Mouse (Mus musculus): ENCODE measurements around the gene Rsrp1.
"Not testable (repeated sequence)": the region's sequence is repeated elsewhere in the genome, so short reads cannot be mapped to it uniquely, and the experiment has no call there.

The Rsrp1 gene

DNA sequence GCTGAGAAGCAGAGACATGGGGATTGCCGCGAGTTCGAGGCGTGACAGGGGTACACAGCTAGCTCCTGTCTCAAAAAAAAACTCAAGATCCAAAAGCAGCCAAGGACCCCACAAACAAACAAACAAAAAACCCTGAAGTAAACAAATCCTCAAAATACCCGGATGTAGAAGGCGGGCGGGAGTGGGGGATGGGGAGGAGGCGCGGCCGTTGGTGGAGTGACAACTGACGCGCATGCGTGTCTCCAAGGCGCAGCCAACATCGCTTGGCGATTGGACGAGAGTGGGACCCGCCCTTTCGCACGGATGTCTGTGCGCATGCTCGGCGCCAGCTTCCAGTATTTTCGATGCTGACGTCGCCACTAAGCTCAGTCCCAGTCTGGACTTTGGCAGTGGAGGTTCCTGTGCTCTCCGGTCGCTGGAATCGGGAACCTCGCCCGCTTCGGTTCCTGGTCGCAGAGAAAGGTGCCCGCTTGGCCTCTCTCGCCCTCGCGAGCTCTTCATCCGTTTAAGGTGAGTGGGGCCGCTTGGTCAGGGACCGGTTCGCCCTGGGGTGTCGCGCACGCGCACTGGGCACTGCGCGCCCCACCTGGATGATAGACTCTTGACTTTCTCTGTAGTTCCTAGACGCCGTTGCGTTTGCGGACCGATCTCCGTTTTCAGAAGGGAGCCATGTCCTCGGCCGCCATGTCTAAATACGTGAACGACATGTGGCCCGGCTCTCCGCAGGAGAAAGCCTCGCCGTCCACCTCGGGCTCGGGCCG lies at the start of gene Rsrp1:
Rsrp1 (plus strand) TSS at position 335 of the 761 bp plus-strand sequence.
- DNase-seq (ENCODE audit: low spot score in 2 of 2): peak; percentile 95 to 98

DNA sequence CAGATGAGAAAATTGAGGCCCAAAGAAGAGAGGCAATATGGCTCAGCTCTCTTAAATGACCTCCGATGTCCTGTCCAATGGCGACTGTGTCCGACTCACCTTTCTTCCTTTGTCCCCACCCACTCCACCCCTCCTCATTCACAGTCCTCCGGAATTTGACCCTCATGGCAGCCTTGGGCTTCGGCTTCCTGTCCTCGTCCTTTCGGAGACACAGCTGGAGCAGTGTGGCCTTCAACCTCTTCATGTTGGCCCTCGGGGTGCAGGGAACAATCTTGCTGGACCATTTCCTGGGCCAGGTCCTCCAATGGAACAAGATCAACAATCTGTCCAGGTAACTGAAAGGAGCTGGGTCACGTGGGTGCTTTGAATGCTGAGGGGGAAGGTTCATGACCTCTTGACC lies 47.2 kb upstream of the Rsrp1 start:
- DNase-seq (ENCODE audit: low spot score in 2 of 2): no peak

DNA sequence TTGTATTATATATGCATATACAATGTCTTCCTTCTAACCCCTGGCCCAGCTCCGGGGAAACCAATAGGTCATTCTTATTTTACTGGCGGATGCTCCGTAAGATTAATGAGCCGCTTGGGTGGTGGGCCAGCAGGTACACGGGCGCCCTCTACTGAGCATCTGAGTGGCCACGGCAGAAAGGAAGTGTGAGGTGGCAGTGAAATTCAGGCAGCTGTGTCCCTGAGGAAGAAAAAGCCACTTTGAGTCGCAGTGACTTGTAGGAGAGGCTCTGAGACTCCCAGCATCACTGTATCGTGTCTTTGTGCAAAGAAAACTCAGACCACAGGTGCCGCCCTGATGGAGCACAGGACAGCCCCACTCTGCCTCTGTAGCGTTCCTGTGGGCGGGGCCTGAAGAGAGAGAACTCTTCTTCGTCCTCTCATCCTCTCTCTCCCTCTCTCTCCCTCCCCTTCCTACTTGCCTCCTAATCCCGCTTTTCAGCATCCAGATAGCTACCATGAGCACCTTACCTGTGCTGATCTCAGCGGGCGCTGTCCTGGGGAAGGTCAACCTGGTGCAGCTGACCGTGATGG lies 43.9 kb upstream of the Rsrp1 start:
- peak; percentile 41 to 78 for DNase-seq (ENCODE audit: low spot score in 2 of 2)

DNA sequence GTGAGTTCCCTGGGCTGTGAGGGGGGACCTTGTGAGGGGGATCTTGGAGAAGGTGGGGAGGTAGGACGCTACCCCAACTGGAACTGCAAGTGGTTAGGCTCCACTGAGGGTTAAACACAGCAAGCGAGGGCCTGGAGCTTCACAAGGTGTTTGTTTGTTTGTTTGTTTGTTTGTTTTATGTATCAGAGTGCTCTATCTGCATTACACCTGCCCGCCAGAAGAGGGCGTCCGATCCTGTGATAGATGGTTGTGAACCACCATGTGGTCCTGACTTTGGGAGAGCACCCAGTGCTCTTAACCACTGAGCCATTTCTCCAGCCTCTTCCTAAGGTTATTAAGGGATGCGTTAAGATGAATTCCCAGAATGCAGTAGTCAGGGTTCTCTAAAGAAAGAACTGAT lies 43.4 kb upstream of the Rsrp1 start:
- DNase-seq (ENCODE audit: low spot score in 2 of 2): no peak

DNA sequence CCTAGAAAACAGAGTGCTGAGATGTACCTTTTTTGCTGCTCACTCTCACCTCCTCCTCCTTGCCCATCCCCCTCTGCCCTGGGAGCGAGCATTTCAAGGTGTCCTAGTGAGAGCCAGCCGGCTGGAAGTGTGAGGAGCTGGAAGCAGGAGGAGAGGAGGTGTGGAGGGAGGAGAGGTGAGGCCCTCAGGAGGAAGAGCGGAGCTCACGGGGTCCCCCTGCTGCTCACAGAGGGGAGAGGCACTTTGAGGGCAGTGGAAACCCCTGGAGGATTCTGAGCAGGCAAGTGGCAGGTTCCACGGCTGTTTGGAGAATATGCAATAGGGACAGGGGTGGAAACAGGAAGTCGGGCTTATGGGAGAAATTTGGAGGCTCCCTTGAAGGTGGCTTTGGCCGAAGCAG lies 40.1 kb upstream of the Rsrp1 start:
- DNase-seq (ENCODE audit: low spot score in 2 of 2): peak in 1 of 2 experiments; percentile 16

DNA sequence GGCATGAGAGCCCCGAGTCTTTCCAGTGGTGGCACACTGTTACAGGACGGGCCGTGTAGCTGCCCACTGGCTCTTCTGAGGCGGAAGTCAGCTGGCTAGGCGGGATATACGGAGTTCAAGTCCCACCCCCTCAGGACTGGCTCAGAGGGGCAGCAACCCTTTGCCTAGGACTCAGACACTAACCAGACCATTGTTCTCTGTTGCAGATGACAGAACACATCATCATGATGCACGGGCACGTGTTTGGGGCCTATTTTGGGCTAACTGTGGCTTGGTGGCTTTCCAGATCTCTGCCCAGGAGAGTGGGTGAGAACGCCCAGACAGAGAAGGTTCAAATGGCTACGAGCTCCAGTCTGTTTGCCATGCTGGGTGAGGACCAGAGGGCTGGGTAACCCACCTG lies 39.6 kb upstream of the Rsrp1 start:
- DNase-seq (ENCODE audit: low spot score in 2 of 2): no peak

DNA sequence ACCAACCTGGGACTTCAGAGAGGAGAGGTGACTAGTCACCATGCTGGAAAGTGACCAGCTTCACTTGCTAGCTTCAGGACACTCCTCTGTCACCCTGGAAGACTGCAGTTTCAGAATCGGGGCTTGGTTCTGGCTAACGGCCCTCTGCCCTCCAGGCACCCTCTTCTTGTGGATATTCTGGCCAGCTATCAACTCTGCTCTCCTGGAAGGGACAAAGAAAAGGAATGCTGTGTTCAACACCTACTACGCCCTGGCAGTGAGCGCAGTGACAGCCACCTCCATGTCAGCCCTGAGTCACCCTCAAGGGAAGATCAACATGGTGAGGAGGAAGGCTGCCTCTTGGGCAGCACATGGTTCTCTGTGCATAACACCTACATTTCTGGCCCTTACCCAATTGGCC lies 39.0 kb upstream of the Rsrp1 start:
- DNase-seq (ENCODE audit: low spot score in 2 of 2): no peak

DNA sequence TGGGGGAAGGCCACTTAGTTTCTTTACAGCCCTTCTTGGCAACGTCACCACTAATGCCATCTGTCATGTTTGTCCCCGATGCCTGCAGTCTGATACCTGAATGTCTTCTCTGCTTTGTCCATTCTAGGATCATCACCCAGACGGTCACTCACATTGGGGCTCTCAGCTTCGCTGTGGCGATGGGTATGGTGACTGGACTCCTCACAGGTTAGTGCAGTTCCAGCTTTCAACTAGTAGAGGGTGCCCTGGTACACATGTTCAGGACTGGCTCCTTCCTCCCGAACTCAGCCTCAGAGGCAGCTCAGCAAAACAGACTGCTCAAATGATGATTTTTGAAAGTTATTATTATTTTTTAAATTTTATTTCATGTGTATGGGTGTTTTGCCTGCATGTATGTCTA lies 31.3 kb upstream of the Rsrp1 start:
- peak; percentile 32 to 65 for DNase-seq (ENCODE audit: low spot score in 2 of 2)

DNA sequence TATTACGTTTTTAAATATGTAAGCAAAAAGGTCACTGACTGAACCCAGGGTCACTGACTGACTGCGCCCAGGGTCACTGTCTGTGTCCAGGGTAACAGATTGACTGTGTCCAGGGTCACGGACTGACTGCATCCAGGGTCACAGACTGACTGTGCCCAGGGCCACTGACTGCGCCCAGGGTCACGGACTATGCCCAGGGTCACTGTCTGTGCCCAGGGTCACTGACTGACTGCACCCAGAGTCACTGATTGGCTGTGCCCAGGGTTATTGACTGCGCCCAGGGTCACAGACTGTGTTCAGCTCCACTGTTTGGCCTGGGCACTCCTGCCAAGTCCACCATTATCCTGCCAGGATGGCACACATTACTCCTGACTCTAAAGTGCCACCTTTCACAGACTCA lies 26.1 kb upstream of the Rsrp1 start:
- no peak for DNase-seq (ENCODE audit: low spot score in 2 of 2)

DNA sequence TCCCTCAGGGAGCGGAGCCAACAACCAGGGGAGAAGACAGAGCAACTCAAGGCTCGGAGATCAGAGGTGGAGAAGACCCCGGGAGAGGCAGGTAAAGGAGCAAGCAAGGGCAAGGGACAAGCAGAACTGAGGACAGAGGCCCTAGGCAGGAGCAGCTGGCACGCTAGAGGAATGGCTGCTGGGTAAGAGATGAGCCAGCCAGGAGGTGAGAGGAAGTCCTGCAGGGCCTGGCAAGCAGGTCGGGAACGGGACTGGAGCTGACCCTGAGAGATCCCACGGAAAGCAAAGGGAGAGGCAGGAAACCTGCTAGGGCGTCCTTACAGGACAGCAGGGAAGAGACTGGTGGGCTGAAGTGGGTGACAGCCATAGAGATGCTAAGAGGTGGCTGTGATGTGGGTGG lies 22.3 kb upstream of the Rsrp1 start:
- DNase-seq (ENCODE audit: low spot score in 2 of 2): no peak

DNA sequence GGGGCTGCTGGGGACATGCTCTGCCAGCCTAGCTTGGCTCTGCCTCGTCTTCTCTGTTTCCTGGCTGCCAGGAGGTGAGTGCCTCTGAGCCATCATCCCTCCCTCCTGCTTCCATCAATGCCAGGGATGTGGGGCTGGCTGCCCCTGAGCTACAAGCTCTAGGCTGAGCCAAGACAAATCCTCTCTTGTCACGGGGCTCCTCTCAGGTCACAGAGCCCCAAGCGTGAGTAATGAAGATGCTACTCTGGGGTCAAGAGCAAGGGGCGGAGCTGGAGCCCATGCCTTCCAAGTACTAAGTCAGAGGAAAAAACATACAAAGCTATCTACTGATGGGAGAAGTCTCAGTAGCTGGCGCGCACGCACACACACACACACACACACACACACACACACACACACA lies 20.3 kb upstream of the Rsrp1 start:
- DNase-seq (ENCODE audit: low spot score in 2 of 2): no peak

DNA sequence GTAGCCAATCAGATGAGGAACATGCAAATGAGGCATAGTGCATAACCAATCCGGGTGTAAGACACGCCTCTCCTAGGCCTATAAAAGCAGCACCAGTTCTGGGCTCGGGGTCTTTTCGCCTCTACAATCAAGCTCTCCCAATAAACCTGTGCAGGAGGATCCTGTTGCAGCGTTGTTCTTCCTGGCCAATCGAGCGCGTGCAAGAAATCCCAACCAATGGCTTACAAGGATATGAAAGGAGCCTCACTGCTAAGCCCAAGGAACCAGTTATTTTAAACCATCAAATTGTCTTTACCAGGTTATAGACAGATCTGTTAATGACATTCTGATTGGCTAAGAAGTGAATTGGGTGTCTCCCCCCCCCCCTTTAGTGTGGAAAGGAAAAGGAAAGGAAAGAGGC lies 12.0 kb upstream of the Rsrp1 start:
- DNase-seq (ENCODE audit: low spot score in 2 of 2): not testable (repeated sequence)

DNA sequence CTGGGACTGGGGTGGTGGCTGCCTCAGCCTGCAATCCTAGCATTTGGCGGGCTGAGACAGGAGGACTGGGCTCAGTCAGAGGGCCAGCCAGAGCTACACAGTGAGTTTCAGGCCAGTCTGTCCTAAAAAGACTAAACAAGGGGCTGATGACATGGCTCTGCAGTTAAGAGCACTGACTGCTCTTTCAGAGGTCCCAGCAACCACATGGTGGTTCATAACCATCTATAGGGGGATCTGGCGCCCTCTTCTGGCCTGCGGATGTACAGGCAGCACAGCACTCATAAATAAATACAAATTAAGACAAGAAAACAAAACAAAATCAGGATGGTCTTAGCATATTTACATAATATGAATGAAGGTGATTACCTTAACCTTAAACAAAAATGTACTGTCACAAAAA lies 10.0 kb upstream of the Rsrp1 start:
- peak; percentile 49 to 75 for DNase-seq (ENCODE audit: low spot score in 2 of 2)

DNA sequence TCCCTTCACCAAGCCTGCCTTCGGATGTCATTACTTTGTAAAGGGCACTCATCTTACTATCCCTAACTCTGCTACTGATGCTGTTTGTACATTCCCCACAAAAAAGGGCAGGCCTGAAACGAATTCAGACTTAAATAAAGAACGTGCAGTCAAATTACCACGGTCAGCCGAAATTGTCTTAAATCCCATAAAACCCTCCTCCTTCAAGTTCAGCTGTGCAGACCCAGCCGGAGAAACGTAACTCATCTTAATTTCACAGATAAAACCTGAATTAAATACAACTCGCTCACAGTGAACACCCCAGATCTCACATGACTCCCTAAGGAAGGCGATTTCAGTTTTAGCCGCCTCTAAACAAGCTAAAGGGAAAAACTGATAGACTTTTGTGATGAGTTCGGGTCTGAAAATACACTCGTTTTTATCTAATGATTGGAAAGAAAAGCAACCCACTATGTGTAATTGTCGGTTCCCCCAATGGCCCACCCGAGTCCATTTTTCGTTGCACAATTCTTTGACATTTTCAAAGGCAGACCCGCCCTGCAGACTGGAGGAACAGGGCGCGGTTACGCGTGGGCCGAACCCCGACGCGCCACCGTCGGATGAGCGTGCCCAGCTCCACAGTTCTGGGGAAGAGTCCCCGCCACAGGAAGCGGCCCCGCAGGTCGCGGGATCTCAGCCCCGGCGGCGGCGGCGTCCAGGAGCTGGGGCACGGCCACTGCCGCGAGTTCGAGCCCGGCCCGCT lies 9.1 kb upstream of the Rsrp1 start:
- DNase-seq (ENCODE audit: low spot score in 2 of 2): no peak

DNA sequence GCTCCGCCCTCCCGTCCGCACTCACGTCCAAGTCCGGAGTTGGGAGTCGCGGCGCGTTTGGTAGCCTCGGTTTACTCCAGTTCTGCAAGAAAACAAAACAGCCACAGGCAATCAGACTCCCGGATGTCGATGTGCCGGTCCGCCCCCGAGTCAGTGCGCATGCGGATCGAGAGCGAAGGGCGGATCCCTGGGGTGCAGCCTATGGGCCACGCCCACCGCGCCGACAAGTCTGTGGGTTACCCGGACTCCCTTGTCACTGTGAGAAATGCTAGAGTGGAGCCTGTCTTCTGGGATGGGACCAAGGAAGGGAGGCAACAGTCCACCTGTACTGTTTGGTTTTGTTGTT lies 8.6 kb upstream of the Rsrp1 start, which contains the start of gene Tmem50a:
Tmem50a (minus strand) TSS at position 161 of the 346 bp plus-strand sequence.
- peak; percentile 78 to 88 for DNase-seq (ENCODE audit: low spot score in 2 of 2)

DNA sequence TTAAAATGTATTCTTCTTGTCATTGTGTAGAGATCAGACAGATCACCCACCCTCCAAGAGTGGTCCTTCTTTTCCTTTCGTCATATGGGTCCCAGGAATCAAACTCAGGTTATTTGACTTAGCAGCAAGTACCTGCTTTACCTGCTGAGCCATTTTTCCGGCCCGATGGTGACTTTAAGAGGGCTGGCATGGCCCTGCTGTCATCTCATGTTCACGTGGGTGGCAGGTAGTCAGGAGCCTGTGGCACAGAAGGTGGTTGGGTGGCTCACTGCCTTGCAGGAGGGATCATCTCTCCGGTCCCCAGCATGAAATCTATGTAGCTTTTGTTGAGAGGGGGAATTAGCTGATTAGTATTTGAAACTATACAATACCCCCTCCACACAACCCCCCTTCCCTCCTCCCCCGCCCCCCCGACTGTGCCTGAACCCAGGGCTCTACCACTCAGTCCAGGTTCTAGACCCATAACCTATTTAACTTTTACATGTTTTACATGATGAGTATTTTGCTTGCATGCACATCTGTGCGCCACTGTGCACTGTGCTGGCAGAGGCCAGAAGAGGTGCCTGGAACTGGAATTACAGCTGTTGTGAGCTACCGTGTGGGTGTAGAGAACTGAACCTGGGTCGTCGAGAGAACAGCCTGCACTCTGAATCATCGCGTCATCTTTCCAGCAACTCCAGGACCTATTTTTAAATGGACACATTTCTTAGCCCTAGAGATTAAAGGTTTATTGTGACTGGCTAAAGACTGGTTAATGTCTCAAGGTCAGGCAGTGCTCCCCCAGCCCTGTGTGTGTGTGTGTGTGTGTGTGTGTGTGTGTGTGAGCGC lies 8.0 kb upstream of the Rsrp1 start:
- no peak for DNase-seq (ENCODE audit: low spot score in 2 of 2)

DNA sequence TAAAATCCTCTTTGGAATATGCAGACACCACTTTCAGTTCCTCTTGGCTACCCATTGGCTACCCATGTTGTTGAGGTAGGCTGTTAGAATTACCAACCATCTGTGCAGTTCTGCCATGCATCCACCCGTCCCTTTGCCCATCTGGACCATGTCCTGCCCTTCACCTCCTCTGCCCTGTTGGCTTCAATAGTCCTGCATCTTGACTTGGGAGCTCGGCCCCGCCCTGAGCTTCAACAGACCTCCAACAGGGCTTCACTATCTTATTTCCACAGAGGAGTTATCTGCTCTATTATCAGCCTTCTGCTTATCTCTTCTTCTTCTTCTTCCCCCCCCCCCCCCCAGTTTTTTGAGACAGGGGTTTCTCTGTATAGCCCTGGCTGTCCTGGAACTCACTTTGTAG lies 6.2 kb upstream of the Rsrp1 start:
- DNase-seq (ENCODE audit: low spot score in 2 of 2): no peak

DNA sequence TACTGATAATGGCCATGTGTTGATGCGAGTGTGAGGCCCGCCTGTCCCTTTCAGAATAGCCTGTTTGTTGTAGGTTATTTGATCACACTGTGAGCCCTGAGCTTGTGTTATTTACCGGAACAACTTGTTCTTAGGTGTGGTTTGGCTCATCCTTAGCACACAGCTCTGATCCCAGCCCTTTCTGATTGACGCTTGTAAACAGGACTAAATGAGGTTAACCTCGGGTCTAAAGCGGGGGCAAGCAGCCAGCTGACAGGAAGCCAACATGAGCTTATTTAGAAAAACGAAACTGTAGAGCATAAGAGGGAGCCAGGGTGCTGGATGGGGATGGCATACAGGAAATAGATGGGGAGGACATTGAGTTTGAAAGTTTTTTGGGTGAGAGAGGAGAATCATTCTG lies 5.0 kb upstream of the Rsrp1 start:
- DNase-seq (ENCODE audit: low spot score in 2 of 2): no peak

DNA sequence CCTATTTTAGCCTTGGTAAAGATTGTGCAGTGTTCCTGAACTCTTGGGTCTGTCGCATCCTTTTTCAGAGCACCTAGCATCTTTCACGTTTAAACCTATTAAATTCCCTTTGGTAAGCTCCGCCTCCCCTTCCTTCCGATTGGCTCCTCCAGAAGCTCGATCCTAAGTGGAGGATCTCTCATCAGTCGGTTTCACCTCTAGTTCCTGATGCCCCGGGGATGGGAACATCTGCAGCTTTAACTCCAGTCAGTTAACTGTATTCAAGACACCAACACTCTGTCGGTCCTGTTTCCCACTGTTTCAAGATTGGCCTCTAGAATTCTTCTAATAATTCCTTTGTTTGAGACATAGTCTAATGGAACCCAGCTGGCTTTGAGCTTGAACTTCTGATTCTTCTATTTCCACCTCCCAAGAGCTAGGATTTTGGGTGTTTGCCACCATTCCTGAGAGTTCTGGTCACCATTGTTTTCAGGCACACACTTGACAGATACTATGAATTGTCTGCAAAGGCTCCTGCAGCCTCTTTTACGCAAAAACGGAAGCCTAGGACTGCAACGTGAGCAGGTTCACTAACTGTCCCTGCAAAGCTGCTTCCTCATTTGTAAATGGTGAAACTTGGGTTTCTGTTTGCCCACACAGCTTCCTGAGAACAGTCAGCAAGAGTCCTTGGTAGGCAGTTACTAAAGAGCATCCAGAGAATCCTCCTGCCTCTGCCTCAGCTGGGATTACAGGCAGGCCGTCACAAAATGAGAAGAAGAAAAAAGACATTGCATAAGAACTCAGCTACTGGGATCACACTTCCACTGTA lies 3.5 kb upstream of the Rsrp1 start:
- no peak for DNase-seq (ENCODE audit: low spot score in 2 of 2)

DNA sequence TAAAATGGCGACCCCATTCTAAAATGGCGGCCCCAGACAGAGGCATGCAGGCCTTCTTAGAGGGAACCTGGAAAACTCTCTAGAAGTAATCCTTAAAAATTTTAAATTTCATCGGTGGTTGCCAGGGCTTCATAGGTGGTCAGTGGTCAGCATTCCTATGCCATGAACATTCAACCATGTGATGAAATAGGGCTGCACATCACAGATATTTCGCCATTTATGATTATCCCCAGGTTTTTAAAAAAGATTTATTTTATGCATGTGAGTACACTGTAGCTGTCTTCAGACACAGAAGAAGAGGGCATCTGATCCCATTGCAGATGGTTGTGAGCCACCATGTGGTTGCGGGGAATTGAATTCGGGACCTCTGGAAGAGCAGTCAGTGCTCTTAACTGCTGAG lies 2.8 kb upstream of the Rsrp1 start:
- DNase-seq (ENCODE audit: low spot score in 2 of 2): no peak

DNA sequence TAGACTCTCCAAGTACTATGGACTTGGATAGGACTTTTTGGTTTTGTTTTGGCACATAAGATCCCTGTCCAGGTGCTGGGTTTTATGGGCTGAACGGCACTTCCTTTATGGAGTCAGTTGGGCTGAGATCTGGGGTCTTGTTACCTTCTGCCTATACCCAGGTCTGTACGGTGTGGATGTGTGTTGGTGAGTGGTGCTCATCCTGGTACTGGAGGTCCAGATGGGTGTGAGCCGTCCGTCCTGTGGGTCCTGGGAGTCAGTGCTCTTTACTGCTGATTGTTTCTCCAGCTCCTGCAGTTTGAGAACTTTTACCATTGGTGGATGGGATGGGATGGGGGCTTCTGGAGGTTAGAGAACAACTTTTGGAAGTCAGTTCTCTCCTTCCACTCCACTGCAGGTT lies 1.7 kb upstream of the Rsrp1 start:
- DNase-seq (ENCODE audit: low spot score in 2 of 2): no peak

Data from cerebellum, postnatal 4 days (tissue).